Mouse (Mus musculus): Measurements from ENCODE around the gene Reep1. TPM values are rescaled to one million over a fixed set of nuclear protein-coding genes. Genes with fewer than 3 reads are reported as not detected.

The Reep1 gene
- polyA plus RNA-seq, 1 experiment from 2014 or later: 21.9 TPM

DNA sequence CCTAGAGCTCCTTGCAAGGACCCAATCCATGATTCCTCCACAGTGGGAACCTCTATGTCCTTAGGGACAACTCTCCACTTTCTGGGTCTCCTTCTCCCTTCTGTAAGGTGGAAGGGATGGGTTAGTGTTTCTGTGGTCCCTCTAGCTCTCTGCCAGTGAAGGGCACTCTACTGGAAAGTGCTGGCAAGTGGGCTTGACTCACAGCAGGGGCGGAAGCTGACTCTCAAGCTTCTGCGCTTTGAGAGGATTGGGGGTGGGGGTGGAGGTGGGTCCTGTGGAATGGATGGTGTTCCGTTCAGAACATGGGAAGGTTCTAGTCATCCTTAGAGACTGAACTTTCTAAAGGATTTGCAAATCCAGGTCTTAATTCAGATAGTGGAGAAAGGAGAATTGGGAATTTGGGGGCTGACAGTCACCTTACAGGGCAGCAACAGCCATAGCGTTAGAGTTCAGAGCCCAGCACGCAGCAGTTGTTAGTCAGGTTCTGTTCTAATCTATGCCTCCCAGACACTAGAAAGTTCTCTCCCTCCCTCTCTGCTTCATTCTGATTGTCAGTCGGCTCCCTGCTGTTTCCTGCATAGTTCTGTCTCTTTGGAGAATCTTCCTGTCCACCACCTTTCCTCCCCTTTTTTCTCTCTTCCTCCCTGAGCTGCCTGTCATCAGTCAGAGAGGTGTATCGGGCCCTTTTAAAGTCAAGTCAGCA, 93.8 kb downstream of the Reep1 start:
- H3K4me1 ChIP-seq: no peaks in the 10 kb centered on the region
- no peak for DNase-seq (ENCODE audit: extremely low spot score, low spot score)
- H3K4me3 ChIP-seq: no peak overlapping the region
- no peaks in the 10 kb centered on the region for H3K27me3 ChIP-seq (ENCODE audit: poor library complexity, severe bottlenecking)
- H3K36me3 ChIP-seq (replicated peaks): 0 out of 2 replicates have a peak, but pooled peaks cover 7% of the 10 kb centered on the region
- no peak overlapping the region for H3K27ac ChIP-seq
- WGBS: 64% methylated on average over 7 of the region's 7 CpGs
- H3K9me3 ChIP-seq: no peaks in the 10 kb centered on the region

DNA sequence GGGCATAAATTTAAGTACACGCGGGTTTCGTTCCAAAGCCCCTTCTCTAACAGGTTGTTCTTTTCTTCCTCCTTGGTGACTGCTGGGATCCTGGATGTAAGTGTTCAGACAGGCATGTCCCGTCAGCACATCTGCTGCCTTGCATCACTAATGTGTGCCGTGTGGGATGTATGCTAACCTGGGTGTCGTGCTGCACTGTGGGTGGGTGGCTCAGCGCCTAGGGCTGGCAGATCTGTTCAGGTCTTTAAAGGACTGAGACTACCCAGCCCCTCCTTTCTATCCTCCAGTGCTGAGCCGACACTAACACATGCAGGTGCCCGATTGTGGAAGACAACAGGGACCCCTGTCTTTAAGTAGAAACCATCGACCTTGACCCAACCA, 94.3 kb downstream of the Reep1 start:
- Histone ChIP-seq H3K9me3 (no peaks in the 10 kb centered on the region), H3K27ac (0 out of 2 replicates have a peak overlapping the region, but pooled peaks have one; percentile 7), H3K4me1 (no peaks in the 10 kb centered on the region), H3K4me3 (no peak overlapping the region), H3K36me3 (replicated peaks) (0 out of 2 replicates have a peak, but pooled peaks cover 5% of the 10 kb centered on the region), H3K27me3 (ENCODE audit: poor library complexity, severe bottlenecking) (no peaks in the 10 kb centered on the region)
- 85% methylated on average over 10 of the region's 10 CpGs for WGBS
- no peak for DNase-seq (ENCODE audit: extremely low spot score, low spot score)

DNA sequence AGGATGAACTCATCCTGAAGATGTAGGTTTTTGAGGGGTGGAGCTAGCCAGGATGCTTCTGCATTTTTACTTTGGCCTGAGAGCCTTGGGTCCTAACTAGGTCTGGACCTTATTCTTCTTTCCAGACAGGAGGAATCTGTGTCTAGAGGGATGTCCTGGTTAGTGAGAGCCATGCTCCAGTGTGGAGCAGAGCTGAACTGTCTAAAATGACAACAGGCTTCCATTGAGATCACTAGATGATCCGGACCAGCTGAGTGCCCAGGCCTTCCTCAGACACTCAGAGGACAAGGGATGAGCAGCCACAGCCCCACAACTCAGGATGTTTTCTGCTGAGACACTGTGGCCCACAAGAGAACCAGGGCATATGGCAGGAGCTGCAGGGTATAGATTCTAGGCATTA, 96.2 kb downstream of the Reep1 start:
- H3K4me1 ChIP-seq: no peaks in the 10 kb centered on the region
- no peak for DNase-seq (ENCODE audit: extremely low spot score, low spot score)
- H3K9me3 ChIP-seq: no peaks in the 10 kb centered on the region
- no peak overlapping the region for H3K27ac ChIP-seq
- H3K4me3 ChIP-seq: no peak overlapping the region
- no peaks in the 10 kb centered on the region for H3K27me3 ChIP-seq (ENCODE audit: poor library complexity, severe bottlenecking)
- H3K36me3 ChIP-seq (replicated peaks): peaks cover 2% of the 10 kb centered on the region; the same call in 1 of the 2 replicates
- WGBS: 97% methylated on average over 1 of the region's 1 CpGs

DNA sequence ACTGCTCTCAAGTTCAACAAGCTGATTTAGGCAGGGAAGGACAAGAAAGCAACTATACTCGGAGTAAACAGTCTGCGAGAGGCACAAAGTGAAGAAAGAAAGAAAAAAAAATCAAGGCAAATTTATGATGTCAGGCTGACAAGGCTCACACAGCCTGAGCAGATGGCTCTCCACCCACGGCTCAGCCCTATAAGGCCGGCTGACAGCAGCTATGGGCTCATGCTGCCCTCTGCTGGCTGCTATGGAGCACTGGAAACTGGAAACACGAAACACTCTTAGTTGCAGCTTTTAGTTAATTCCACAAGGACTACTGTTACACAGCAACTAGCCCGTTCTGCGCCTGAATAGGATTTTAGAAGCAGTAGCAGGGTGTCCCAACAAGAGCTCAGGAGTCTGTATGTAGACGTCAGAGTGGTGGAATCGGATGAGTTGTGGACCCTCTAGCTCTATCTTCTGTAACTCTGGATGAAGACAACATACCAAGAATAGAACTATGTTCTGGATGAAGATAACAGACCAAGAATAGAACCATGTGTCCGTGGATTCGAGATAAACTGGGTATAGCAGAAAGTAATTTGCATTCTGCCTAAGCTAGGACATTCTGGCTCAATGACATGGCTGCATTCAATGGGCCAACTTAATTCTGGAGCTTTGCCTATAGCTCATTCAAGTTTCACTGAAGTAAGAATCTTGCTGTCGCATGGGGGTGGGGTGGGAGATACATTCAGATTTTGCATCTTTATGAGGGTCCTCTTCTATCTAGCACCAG, 96.9 kb downstream of the Reep1 start:
- 36% methylated on average over 12 of the region's 12 CpGs for WGBS
- Histone ChIP-seq H3K36me3 (replicated peaks) (no peaks in the 10 kb centered on the region; the same call in 1 of the 2 replicates), H3K27me3 (ENCODE audit: poor library complexity, severe bottlenecking) (no peaks in the 10 kb centered on the region), H3K27ac (no peak overlapping the region), H3K4me3 (no peak overlapping the region), H3K4me1 (no peaks in the 10 kb centered on the region), H3K9me3 (no peaks in the 10 kb centered on the region)
- DNase-seq (ENCODE audit: extremely low spot score, low spot score): peak; percentile 66

DNA sequence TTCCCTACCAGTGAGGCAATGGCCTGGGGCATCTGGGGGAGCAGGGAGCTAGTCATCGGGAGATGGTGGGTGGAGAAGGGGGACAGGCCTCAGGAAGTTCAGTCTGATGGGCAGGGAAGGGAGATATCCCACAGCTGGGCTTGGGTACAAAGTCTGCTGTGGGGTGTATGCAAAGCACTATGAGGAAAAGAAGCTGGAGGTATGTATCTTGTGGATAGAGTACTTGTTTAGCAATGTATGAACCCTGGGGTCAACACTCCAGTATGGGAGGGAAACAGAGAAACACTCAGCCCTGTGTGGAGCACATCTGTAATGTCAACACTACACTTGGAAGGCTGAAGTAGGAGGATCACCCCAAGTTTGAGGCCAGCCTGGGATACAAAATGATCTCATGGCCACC, 99.4 kb downstream of the Reep1 start:
- Histone ChIP-seq H3K27ac (no peak overlapping the region), H3K9me3 (no peaks in the 10 kb centered on the region), H3K36me3 (replicated peaks) (peaks cover 22% of the 10 kb centered on the region), H3K27me3 (ENCODE audit: poor library complexity, severe bottlenecking) (no peaks in the 10 kb centered on the region), H3K4me3 (no peak overlapping the region), H3K4me1 (no peaks in the 10 kb centered on the region)
- DNase-seq (ENCODE audit: extremely low spot score, low spot score): no peak
- WGBS: 86% methylated on average over 1 of the region's 1 CpGs

DNA sequence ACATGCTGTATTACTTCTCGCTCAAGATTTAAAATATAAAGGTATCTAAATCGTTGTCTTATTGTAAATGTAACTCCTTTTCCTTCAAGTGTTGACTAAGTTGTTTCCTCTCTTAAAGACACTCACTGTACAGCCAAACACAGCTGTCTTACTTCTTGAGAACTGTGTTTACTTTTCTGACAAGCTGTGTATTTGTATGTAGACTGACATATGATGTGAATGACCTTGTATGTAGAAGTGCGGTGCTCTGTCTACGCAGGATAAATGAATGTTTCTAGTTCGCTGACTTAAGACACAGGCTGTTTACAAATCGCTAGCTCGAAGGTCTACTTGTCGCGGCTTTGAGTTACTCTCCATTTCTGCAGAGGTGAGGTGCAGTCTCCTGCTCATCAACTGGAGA, 102.5 kb downstream of the Reep1 start:
- 95% methylated on average over 9 of the region's 9 CpGs for WGBS
- peaks cover 50% of the 10 kb centered on the region for H3K36me3 ChIP-seq (replicated peaks)
- no peak overlapping the region for H3K4me3 ChIP-seq
- no peak overlapping the region for H3K27ac ChIP-seq
- H3K27me3 ChIP-seq (ENCODE audit: poor library complexity, severe bottlenecking): no peaks in the 10 kb centered on the region
- H3K4me1 ChIP-seq: no peaks in the 10 kb centered on the region
- H3K9me3 ChIP-seq: no peaks in the 10 kb centered on the region
- DNase-seq (ENCODE audit: extremely low spot score, low spot score): no peak

DNA sequence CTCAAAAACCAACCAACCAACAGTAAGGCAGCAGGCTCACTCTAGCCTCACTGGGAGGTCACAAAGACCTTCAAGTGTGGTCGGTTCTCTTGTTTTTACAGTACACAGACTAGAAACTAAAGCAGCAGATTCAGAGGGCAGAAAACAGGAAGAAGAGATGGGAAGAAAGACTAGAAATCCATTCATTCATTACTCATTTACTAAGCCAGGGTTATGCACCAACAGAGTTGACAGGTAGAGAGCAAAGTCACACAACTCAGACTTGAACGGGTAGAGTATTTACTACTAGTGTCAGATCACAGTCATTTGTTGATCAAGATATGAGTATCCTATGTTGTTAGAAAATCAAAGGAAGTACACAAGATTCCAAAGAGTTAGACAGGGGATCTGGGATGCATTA, 105.5 kb downstream of the Reep1 start:
- no peak for DNase-seq (ENCODE audit: extremely low spot score, low spot score)
- H3K4me3 ChIP-seq: no peak overlapping the region
- H3K27ac ChIP-seq: no peak overlapping the region
- peaks cover 80% of the 10 kb centered on the region for H3K36me3 ChIP-seq (replicated peaks)
- H3K27me3 ChIP-seq (ENCODE audit: poor library complexity, severe bottlenecking): no peaks in the 10 kb centered on the region
- no peaks in the 10 kb centered on the region for H3K4me1 ChIP-seq
- 94% methylated on average over 2 of the region's 2 CpGs for WGBS
- no peaks in the 10 kb centered on the region for H3K9me3 ChIP-seq

DNA sequence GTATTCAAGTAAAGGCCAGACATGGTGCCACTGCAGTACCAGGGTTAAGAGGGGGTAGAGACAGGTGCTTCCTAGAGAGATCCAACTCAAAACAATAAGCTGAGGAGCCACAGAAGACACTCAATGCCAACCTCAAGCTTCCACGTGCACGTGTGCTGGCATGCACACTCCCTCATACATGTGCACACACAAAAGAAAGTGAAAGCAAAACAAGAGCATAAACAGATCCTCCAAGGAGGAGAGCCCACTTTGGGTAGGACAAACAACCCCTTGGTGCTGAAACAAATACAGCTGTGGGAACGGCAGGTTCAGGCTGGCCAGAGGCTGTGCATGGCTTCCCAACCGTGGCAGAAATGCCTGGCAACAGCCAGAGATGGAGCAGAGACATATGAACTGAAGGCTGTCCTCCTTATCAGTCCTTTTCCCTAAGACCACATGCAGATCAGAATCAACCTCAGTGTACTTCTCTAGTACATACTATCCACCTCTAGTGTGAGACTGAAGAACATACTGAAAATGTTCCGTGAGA, 112.5 kb downstream of the Reep1 start:
- Histone ChIP-seq H3K4me1 (peaks cover 18% of the 10 kb centered on the region), H3K27me3 (ENCODE audit: poor library complexity, severe bottlenecking) (no peaks in the 10 kb centered on the region), H3K36me3 (replicated peaks) (peaks cover 39% of the 10 kb centered on the region), H3K4me3 (no peak overlapping the region), H3K9me3 (no peaks in the 10 kb centered on the region), H3K27ac (no peak overlapping the region)
- DNase-seq (ENCODE audit: extremely low spot score, low spot score): no peak
- WGBS: 90% methylated on average over 5 of the region's 5 CpGs

DNA sequence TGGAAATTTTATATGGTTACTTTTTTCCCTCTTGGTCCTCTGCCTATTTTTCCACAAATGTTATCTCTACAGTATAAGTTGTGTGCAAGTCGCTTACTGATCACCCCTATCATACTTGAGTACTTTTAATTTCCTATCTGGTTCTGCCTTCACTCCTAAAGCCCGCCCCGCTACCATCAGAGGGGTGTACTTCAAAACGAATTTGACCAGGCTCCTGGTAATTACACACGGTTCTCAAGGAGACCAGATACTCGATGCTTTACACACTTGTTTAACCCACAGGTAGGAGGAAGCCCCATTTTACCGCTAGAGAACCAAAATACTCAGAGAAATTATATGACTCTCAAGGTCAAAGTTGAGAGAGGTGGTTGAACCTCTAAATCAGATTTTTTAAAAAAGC, 115.7 kb downstream of the Reep1 start:
- Histone ChIP-seq H3K4me3 (peak overlapping the region; percentile 73), H3K9me3 (no peaks in the 10 kb centered on the region), H3K36me3 (replicated peaks) (peaks cover 6% of the 10 kb centered on the region), H3K4me1 (peaks cover 18% of the 10 kb centered on the region), H3K27ac (peak overlapping the region; percentile 83), H3K27me3 (ENCODE audit: poor library complexity, severe bottlenecking) (no peaks in the 10 kb centered on the region)
- DNase-seq (ENCODE audit: extremely low spot score, low spot score): no peak
- WGBS: 2% methylated on average over 7 of the region's 7 CpGs

DNA sequence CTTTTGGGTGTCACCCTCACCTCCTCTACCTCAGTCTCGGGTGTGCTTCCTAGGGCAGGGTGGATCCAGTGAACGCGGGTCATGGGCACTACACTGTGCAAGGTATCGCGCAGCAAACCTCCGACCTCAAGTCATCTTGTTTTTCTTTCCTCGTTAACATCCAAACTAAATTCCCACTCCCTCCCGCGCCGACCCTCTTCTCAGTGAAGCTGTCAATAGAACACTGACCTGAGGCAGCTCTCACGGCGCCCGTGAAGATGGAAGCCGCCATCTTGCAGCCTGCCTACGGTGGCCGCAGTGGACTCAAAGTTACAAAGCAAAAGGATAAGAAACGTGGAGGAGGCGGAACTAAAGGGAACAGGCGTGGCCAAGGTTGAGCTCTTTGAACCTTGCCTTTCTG, 116.1 kb downstream of the Reep1 start:
- Histone ChIP-seq H3K27me3 (ENCODE audit: poor library complexity, severe bottlenecking) (no peaks in the 10 kb centered on the region), H3K4me1 (peaks cover 18% of the 10 kb centered on the region), H3K4me3 (peak overlapping the region; percentile 73), H3K9me3 (no peaks in the 10 kb centered on the region), H3K27ac (peak overlapping the region; percentile 83), H3K36me3 (replicated peaks) (peaks cover 2% of the 10 kb centered on the region)
- WGBS: under 1% methylated on average over 19 of the region's 19 CpGs
- DNase-seq (ENCODE audit: extremely low spot score, low spot score): peak; percentile 88

DNA sequence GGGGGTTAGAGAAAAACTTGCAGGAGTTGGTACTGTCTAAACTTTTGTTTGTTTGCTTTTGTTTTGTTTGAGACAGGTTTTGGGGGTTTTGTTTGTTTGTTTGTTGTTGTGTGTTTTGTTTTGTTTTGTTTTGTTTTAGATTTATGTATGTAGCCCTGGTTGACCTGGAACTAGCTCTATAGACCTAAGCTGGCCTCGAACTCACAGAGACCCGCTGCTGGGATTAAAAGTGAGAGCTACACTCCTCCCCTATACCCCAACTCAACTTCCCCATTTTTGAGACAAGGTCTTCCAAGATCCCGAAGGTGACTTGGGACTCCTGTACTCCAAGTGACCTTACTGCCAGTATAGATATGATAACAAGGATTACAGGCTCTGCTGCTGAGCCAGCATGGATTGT, 116.6 kb downstream of the Reep1 start:
- H3K27ac ChIP-seq: peak overlapping the region; percentile 83

DNA sequence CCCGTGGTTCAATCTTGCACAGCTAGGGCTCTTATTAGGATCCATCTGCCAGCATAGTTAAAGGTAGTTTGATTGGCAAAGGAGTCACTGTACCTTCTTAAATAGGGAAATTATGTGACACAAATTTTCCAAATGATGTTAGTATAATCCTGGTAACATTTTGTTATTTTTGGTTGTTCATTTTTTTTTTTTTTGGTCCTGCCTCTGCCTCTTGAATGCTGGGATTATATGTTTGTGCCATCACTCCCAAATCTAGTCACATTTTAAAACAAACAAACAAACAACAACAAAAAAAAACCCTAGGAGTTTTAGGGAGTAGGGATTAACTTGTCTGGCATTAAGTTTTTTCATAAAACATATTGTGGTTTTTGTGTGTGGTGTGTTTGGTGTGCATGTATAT, 119.5 kb downstream of the Reep1 start, which contains the start of gene Mrpl35:
TSS of gene Mrpl35 (minus strand) at position 101 of the 400 bp plus-strand sequence.
- 44% methylated on average over 1 of the region's 1 CpGs for WGBS
- H3K27me3 ChIP-seq (ENCODE audit: poor library complexity, severe bottlenecking): no peaks in the 10 kb centered on the region

More for the DNA sequence above, 116.6 kb downstream of the Reep1 start:
- DNase-seq (ENCODE audit: extremely low spot score, low spot score): no peak
- Histone ChIP-seq H3K4me3 (peak overlapping the region; percentile 73), H3K36me3 (replicated peaks) (no peaks in the 10 kb centered on the region), H3K27me3 (ENCODE audit: poor library complexity, severe bottlenecking) (no peaks in the 10 kb centered on the region), H3K4me1 (peaks cover 18% of the 10 kb centered on the region), H3K9me3 (no peaks in the 10 kb centered on the region)
- WGBS: 36% methylated on average over 3 of the region's 3 CpGs

DNA sequence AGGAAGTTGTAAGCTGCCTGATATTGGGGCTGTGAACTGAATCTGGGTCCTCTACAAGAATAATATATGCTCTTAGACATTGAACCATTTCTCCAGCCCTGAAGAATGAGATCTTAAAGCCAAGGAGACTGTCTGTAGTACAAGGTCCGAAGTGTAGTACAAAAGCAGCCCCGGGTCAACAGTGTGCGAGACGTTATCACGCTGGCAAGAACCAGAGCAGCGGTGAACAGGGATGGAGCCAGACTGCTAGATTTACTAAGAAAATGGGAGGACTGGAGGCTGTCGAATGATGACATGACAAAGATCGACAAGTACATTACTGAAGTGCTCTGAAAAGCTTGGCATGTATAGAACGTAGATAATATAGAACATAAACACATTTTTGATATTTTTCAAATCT, 122.4 kb downstream of the Reep1 start:
- H3K9me3 ChIP-seq: no peaks in the 10 kb centered on the region
- peak overlapping the region; percentile 96; the same call in 1 of the 2 replicates for H3K4me3 ChIP-seq
- H3K27ac ChIP-seq: no peak overlapping the region
- WGBS: 90% methylated on average over 9 of the region's 9 CpGs
- peaks cover 13% of the 10 kb centered on the region for H3K36me3 ChIP-seq (replicated peaks)
- H3K27me3 ChIP-seq (ENCODE audit: poor library complexity, severe bottlenecking): no peaks in the 10 kb centered on the region
- H3K4me1 ChIP-seq: peaks cover 15% of the 10 kb centered on the region
- no peak for DNase-seq (ENCODE audit: extremely low spot score, low spot score)

More for the DNA sequence above, 119.5 kb downstream of the Reep1 start, which contains the start of gene Mrpl35:
- no peaks in the 10 kb centered on the region for H3K36me3 ChIP-seq (replicated peaks)
- H3K4me3 ChIP-seq: no peak within 1 kb of the TSS
- no peak within 1 kb of the TSS for H3K27ac ChIP-seq
- no peak for DNase-seq (ENCODE audit: extremely low spot score, low spot score)
- H3K9me3 ChIP-seq: no peaks in the 10 kb centered on the region
- peaks cover 20% of the 10 kb centered on the region for H3K4me1 ChIP-seq

Data from forebrain, embryonic 10.5 days (tissue).